Mouse (Mus musculus) embryonic facial prominence, embryonic 13.5 days (tissue): Measurements from ENCODE around the gene Cox5a. TPM values are rescaled to one million over a fixed set of nuclear protein-coding genes. Genes with fewer than 3 reads are reported as not detected.

Experiments used
- ATAC-seq: fragments of 200-750 bp; cut with Nextera tagmentation; 2 replicates; pipeline ENCODE4 v1.8.0; 2017; ENCODE audit warnings: low read depth; ENCODE audit not compliant: insufficient number of reproducible peaks, insufficient read depth, low FRiP score, low TSS enrichment
- H3K27ac ChIP-seq: fragments of 300-500 bp; sonication (generic); 2 replicates; pipeline ENCODE4 v1.5.1; 2015; ENCODE audit warnings: moderate library complexity, mild to moderate bottlenecking, inconsistent platforms
- H3K27me3 ChIP-seq: fragments of 300-500 bp; sonication (generic); 2 replicates; pipeline ENCODE4 v1.6.1; 2015; ENCODE audit warnings: mild to moderate bottlenecking, inconsistent platforms
- H3K36me3 ChIP-seq: fragments of 300-500 bp; sonication (generic); 2 replicates; pipeline ENCODE4 v1.6.1; 2015; ENCODE audit warnings: mild to moderate bottlenecking, inconsistent platforms
- H3K4me1 ChIP-seq: fragments of 300-500 bp; sonication (generic); 2 replicates; pipeline ENCODE4 v1.6.1; 2015; ENCODE audit warnings: inconsistent platforms
- H3K4me2 ChIP-seq: fragments of 300-500 bp; sonication (generic); 2 replicates; pipeline ENCODE4 v1.6.1; 2015; ENCODE audit warnings: moderate library complexity, mild to moderate bottlenecking, inconsistent platforms
- H3K4me3 ChIP-seq: fragments of 300-500 bp; sonication (generic); 2 replicates; pipeline ENCODE4 v1.5.1; 2015; ENCODE audit warnings: mild to moderate bottlenecking, inconsistent platforms
- H3K9ac ChIP-seq: fragments of 300-500 bp; sonication (generic); 2 replicates; pipeline ENCODE4 v1.6.1; 2015; ENCODE audit warnings: mild to moderate bottlenecking, inconsistent platforms
- H3K9me3 ChIP-seq: fragments of 300-500 bp; sonication (generic); 2 replicates; pipeline ENCODE4 v1.6.1; 2016; ENCODE audit warnings: inconsistent platforms
- WGBS: fragments of 180-500 bp; shearing (Covaris S2); methylation state at CpG from one replicate; pipeline ENCODE4 v1.1.7; 2015; ENCODE audit warnings: mixed read lengths; 5-methylcytosine and 5-hydroxymethylcytosine counted together
- polyA plus RNA-seq: library from polyadenylated mRNA; unstranded; fragments of >200 nt; fragmentation: Nextera tagmentation; extraction: Ambion mirVana; gene quantifications from 2 replicates; pipeline ENCODE4 v1.2.1, GENCODE M21; 2015

The Cox5a gene
- polyA plus RNA-seq, 1 experiment from 2014 or later, result 528 TPM

DNA sequence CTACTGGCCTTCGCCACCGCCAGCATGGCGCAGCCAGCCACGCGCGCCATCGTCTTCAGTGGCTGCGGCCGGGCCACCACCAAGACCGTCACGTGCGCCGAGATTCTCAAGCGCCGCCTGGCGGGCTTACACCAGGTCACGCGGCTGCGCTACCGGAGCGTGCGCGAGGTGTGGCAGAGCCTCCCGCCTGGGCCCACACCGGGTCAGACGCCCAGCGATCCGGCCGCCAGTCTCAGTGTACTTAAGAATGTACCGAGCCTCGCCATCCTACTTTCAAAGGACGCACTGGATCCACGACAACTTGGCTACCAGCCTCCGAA, 16.7 kb upstream of the Cox5a start:
- Histone ChIP-seq H3K36me3 (no peaks in the 10 kb centered on the region), H3K27me3 (peaks cover 75% of the 10 kb centered on the region), H3K9me3 (no peaks in the 10 kb centered on the region), H3K4me1 (peaks cover 38% of the 10 kb centered on the region), H3K27ac (no peak overlapping the region), H3K4me3 (peak overlapping the region; percentile 49), H3K4me2 (peak overlapping the region; percentile 91), H3K9ac (peak overlapping the region; percentile 63)
- ATAC-seq, result no peak
- 1% methylated on average over 34 of the region's 34 CpGs for WGBS

DNA sequence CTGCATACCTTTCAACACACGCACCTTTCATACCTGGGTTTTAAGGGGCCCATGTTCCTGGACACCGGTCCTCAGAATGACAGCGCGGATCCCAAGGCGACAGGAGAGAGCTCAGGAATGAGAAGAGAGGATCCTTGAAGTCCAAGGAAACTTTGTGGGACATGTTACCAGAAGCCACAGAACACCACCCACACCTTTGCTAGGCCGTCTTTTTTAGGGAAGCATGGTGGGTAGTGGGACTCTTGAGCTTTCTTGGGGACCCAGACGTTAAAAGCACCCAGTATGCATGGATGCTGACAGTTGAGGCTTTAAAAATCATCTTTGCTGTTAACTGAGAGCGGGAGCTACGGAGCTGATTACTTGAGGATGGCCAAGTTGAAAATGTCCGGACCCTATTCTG, 16.2 kb upstream of the Cox5a start:
- H3K4me2 ChIP-seq, result peak overlapping the region; percentile 91
- H3K27me3 ChIP-seq, result peaks cover 70% of the 10 kb centered on the region
- no peak for ATAC-seq

DNA sequence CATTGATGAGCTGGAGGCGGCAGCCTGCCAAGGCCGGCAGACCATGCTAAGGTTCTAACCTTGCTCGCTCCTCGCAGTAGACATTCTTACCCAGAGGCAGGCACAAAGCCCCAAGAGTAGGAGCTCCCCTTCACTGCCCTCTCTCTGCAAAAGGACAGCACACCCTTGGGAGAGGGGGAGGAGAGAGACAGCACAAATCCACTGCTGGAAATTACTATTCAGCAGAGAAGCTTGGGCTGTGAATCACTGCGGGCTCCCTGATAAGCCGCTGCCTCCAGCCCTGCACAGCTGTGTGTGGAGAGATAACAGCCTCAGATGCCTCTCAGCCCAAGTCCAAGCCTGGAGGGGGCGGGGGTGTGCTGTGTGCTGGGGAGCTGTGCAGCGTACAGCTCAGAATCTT, 15.4 kb upstream of the Cox5a start:
- peaks cover 38% of the 10 kb centered on the region for H3K4me1 ChIP-seq
- H3K9me3 ChIP-seq, result no peaks in the 10 kb centered on the region
- H3K27me3 ChIP-seq, result peaks cover 62% of the 10 kb centered on the region
- H3K36me3 ChIP-seq, result no peaks in the 10 kb centered on the region
- no peak overlapping the region for H3K9ac ChIP-seq
- no peak overlapping the region for H3K4me3 ChIP-seq
- ATAC-seq, result no peak
- no peak overlapping the region for H3K4me2 ChIP-seq
- no peak overlapping the region for H3K27ac ChIP-seq
- 11% methylated on average over 8 of the region's 8 CpGs for WGBS

More for the DNA sequence above, 16.2 kb upstream of the Cox5a start:
- Histone ChIP-seq H3K9ac (no peak overlapping the region), H3K27ac (no peak overlapping the region), H3K4me3 (peak overlapping the region; percentile 49; the same call in 1 of the 2 replicates), H3K4me1 (peaks cover 38% of the 10 kb centered on the region), H3K36me3 (no peaks in the 10 kb centered on the region), H3K9me3 (no peaks in the 10 kb centered on the region)
- WGBS, result 43% methylated on average over 10 of the region's 10 CpGs

DNA sequence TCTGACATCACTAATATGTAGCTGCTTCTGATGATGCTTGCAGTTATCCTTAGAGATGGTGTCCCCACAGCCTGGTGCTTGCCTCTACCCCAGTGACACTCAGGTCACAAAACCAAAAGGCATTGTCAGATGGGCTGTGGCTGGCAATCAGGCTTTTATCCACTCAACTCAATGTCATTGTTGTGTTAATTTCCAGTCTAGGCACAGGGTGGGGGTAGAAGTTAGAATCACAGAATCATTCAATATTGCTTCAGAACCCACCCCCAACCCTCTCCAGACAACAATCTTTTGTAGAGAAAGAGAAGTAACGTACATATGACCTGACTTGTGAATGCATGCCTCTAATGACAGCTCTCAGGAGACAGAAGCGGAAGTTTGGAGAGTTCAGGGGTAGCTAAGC, 10.5 kb upstream of the Cox5a start:
- Histone ChIP-seq H3K9ac (no peak overlapping the region), H3K4me2 (no peak overlapping the region), H3K36me3 (no peaks in the 10 kb centered on the region), H3K27ac (no peak overlapping the region), H3K27me3 (peaks cover 13% of the 10 kb centered on the region), H3K4me3 (no peak overlapping the region), H3K9me3 (no peaks in the 10 kb centered on the region), H3K4me1 (peaks cover 4% of the 10 kb centered on the region; the same call in 1 of the 2 replicates)
- no peak for ATAC-seq
- 67% methylated on average over 2 of the region's 2 CpGs for WGBS

DNA sequence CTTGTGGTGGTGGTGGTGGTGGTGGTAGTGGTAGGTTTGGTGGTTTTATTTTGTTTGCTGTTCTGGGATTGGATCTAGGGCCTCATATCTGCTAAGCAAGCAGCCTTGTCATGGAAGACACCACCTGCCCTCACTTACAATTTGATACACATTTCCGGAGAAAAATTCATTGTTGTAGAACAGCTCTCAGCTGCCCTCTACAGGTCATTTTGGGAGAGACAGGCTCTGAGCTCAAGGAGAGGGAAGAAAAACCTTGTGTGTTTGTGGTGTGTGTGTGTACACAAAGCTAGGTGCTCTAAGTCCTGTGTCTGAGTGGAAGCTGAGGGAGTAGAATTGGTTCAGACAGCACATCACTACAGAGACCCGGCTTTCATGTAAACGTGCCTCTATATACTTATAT, 4.0 kb upstream of the Cox5a start:
- H3K36me3 ChIP-seq, result no peaks in the 10 kb centered on the region
- H3K9ac ChIP-seq, result no peak overlapping the region
- no peaks in the 10 kb centered on the region for H3K27me3 ChIP-seq
- H3K9me3 ChIP-seq, result no peaks in the 10 kb centered on the region
- H3K4me3 ChIP-seq, result no peak overlapping the region
- H3K4me1 ChIP-seq, result peaks cover 10% of the 10 kb centered on the region
- no peak overlapping the region for H3K4me2 ChIP-seq
- WGBS, result 9% methylated on average over 3 of the region's 3 CpGs
- no peak for ATAC-seq
- no peak overlapping the region for H3K27ac ChIP-seq

- Histone ChIP-seq H3K4me1 (peaks cover 18% of the 10 kb centered on the region), H3K36me3 (no peaks in the 10 kb centered on the region), H3K27me3 (no peaks in the 10 kb centered on the region), H3K4me3 (peak overlapping the region; percentile 99), H3K9me3 (no peaks in the 10 kb centered on the region), H3K9ac (peak overlapping the region; percentile 96), H3K27ac (peak overlapping the region; percentile 82; the same call in 1 of the 2 replicates), H3K4me2 (peak overlapping the region; percentile 88)
- ATAC-seq, result no peak; the same call in 1 of the 2 replicates
- WGBS, result 22% methylated on average over 16 of the region's 16 CpGs
These were observed 559 bp upstream of the Cox5a start for GRCm38 (mm10) chr9:57520375-57521055.

GRCm38 (mm10) chr9:57522114-57522860, 1.2 kb downstream of the Cox5a start:
- Histone ChIP-seq H3K9me3 (no peaks in the 10 kb centered on the region), H3K4me3 (peak overlapping the region; percentile 99), H3K4me2 (peak overlapping the region; percentile 88), H3K4me1 (peaks cover 18% of the 10 kb centered on the region), H3K9ac (peak overlapping the region; percentile 96), H3K36me3 (no peaks in the 10 kb centered on the region), H3K27ac (no peak overlapping the region), H3K27me3 (no peaks in the 10 kb centered on the region)
- no peak for ATAC-seq
- 41% methylated on average over 7 of the region's 7 CpGs for WGBS

DNA sequence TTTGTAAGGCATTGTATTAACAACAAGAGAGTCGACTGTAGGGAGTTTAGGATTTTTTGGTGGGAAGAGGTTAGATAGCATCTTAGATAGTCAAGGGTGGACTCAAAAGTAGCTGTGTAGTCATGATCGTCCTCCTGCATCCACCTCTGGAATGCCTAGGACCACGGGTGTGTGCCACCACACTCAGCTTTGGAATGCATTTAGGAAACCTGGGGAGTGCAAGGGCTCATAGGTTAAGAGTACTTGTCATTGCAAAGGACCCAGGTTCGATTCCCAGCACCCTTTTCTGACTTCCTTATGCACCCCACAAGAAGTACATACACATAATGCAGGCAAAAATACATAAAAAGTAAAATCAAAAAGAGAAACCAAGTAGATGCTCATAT, 1.8 kb downstream of the Cox5a start:
- H3K36me3 ChIP-seq, result no peaks in the 10 kb centered on the region
- H3K27ac ChIP-seq, result no peak overlapping the region
- peak overlapping the region; percentile 88 for H3K4me2 ChIP-seq
- WGBS, result 73% methylated on average over 4 of the region's 4 CpGs
- no peaks in the 10 kb centered on the region for H3K9me3 ChIP-seq
- H3K27me3 ChIP-seq, result no peaks in the 10 kb centered on the region
- ATAC-seq, result no peak
- peaks cover 18% of the 10 kb centered on the region for H3K4me1 ChIP-seq
- H3K9ac ChIP-seq, result no peak overlapping the region
- H3K4me3 ChIP-seq, result no peak overlapping the region; the same call in 1 of the 2 replicates

DNA sequence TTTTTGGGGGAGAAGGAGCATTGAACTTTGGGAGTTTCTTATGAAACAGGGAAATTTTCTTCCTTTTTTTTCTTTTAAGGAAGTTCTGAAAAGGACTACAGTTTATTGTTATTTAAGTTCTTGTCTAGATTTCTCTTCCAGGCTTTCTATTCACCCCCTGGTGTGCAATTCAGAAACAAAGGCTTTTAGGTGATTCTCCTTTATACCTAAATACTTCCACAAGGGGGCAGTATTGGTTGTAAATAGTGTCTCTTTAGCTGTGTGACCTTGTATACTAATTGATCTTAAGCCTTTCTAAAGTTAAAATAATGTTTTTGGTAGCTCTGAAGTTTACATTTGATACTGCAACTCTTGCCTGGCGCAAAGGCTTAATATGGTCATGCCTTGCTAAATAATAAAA, 2.7 kb downstream of the Cox5a start:
- no peak for ATAC-seq
- Histone ChIP-seq H3K4me2 (no peak overlapping the region), H3K27me3 (no peaks in the 10 kb centered on the region), H3K27ac (no peak overlapping the region), H3K9ac (no peak overlapping the region), H3K9me3 (no peaks in the 10 kb centered on the region), H3K36me3 (peaks cover under 1% of the 10 kb centered on the region; the same call in 1 of the 2 replicates), H3K4me1 (peaks cover 18% of the 10 kb centered on the region), H3K4me3 (no peak overlapping the region)
- 90% methylated on average over 1 of the region's 1 CpGs for WGBS

- Histone ChIP-seq H3K4me1 (peaks cover 18% of the 10 kb centered on the region), H3K9me3 (no peaks in the 10 kb centered on the region), H3K27ac (no peak overlapping the region), H3K27me3 (no peaks in the 10 kb centered on the region), H3K4me3 (no peak overlapping the region), H3K9ac (no peak overlapping the region), H3K4me2 (no peak overlapping the region), H3K36me3 (peaks cover 7% of the 10 kb centered on the region)
- ATAC-seq, result no peak
These were observed 3.4 kb downstream of the Cox5a start for GRCm38 (mm10) chr9:57524439-57524838.

DNA sequence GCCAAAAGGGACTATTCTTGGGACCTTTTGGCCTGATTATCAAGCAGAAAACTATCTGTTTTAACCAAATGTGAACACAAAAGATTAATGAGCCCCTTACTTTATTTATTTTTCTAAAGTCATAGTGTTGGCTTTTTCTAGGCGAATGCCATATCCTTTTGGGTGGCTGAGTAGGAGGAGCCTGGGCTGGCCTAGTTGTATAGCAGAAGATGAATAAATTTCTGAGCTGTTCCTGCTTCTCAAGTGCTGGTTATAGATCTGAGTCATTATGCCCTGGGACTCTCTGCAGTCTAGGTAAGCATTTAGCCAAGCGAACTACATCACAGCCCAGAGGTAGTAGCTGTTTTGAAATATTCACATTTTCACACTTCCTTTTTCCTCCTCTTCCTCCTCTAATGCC, 4.4 kb downstream of the Cox5a start:
- Histone ChIP-seq H3K4me1 (peaks cover 15% of the 10 kb centered on the region), H3K4me3 (no peak overlapping the region), H3K9me3 (no peaks in the 10 kb centered on the region), H3K36me3 (peaks cover 7% of the 10 kb centered on the region), H3K4me2 (no peak overlapping the region), H3K27ac (no peak overlapping the region), H3K9ac (no peak overlapping the region), H3K27me3 (no peaks in the 10 kb centered on the region)
- ATAC-seq, result no peak
- 88% methylated on average over 2 of the region's 2 CpGs for WGBS

- H3K36me3 ChIP-seq, result peaks cover 13% of the 10 kb centered on the region
- no peak overlapping the region for H3K4me2 ChIP-seq
- no peak overlapping the region for H3K27ac ChIP-seq
- H3K9me3 ChIP-seq, result no peaks in the 10 kb centered on the region
- no peak overlapping the region for H3K9ac ChIP-seq
- no peaks in the 10 kb centered on the region for H3K27me3 ChIP-seq
- no peak for ATAC-seq
- H3K4me3 ChIP-seq, result no peak overlapping the region
- peaks cover 14% of the 10 kb centered on the region for H3K4me1 ChIP-seq
These were observed 5.4 kb downstream of the Cox5a start for GRCm38 (mm10) chr9:57526435-57526834.
